Mouse (Mus musculus) bone marrow, adult 2 months (tissue): ENCODE measurements around the gene Zfp277.

ENCODE experiments used
- CTCF ChIP-seq: fragments of 200-500 bp; IDR thresholded peaks from 2 replicates; pipeline ENCODE4 v1.5.1; 2011; ENCODE audit warnings: low read length, control low read depth; ENCODE audit not compliant: control insufficient read depth, insufficient read depth
- POLR2A ChIP-seq: fragments of 200-500 bp; IDR thresholded peaks from 2 replicates; pipeline ENCODE4 v1.6.1; 2011; ENCODE audit warnings: low read depth, mild to moderate bottlenecking, control low read depth, low read length, borderline replicate concordance; ENCODE audit not compliant: control insufficient read depth

- TF ChIP-seq POLR2A (no peak), CTCF (no peak)
These were observed 18.1 kb upstream of the Zfp277 start for GRCm38 (mm10) chr12:40463828-40464227.
